Mouse (Mus musculus): Measurements from ENCODE around the gene Gm17657.

Gene Gm17657

GRCm38 (mm10) chr17:29488978-29489970, 60.2 kb downstream of the Gm17657 start:
- DNase-seq (ENCODE audit: low read depth in 1 of 2, low spot score in 2 of 2), result peak in 1 of 2 experiments; percentile 63

- DNase-seq (ENCODE audit: low read depth in 1 of 2, low spot score in 2 of 2), result no peak
Measured at GRCm38 (mm10) chr17:29488257-29488977, 61.0 kb downstream of the Gm17657 start.

- no peak for DNase-seq (ENCODE audit: low read depth in 1 of 2, low spot score in 2 of 2)
Measured at GRCm38 (mm10) chr17:29485336-29486233, 63.9 kb downstream of the Gm17657 start.

- DNase-seq (ENCODE audit: low read depth in 1 of 2, low spot score in 2 of 2), result no peak
Measured at GRCm38 (mm10) chr17:29484431-29484830, 65.0 kb downstream of the Gm17657 start.

GRCm38 (mm10) chr17:29483282-29483681, 66.2 kb downstream of the Gm17657 start:
- no peak for DNase-seq (ENCODE audit: low read depth in 1 of 2, low spot score in 2 of 2)

GRCm38 (mm10) chr17:29482632-29483031, 66.8 kb downstream of the Gm17657 start:
- DNase-seq (ENCODE audit: low read depth in 1 of 2, low spot score in 2 of 2), result no peak

GRCm38 (mm10) chr17:29480256-29480655, 69.2 kb downstream of the Gm17657 start:
- DNase-seq (ENCODE audit: low read depth in 1 of 2, low spot score in 2 of 2), result no peak

GRCm38 (mm10) chr17:29478271-29478670, 71.2 kb downstream of the Gm17657 start:
- peak in 1 of 2 experiments; percentile 30 for DNase-seq (ENCODE audit: low read depth in 1 of 2, low spot score in 2 of 2)

- no peak for DNase-seq (ENCODE audit: low read depth in 1 of 2, low spot score in 2 of 2)
Measured at GRCm38 (mm10) chr17:29477357-29477756, 72.1 kb downstream of the Gm17657 start.

GRCm38 (mm10) chr17:29476461-29476860, 73.0 kb downstream of the Gm17657 start:
- DNase-seq (ENCODE audit: low read depth in 1 of 2, low spot score in 2 of 2), result no peak

GRCm38 (mm10) chr17:29475142-29475541, 74.3 kb downstream of the Gm17657 start:
- DNase-seq (ENCODE audit: low read depth in 1 of 2, low spot score in 2 of 2), result no peak

- DNase-seq (ENCODE audit: low read depth in 1 of 2, low spot score in 2 of 2), result no peak
Measured at GRCm38 (mm10) chr17:29474036-29474435, 75.4 kb downstream of the Gm17657 start.

GRCm38 (mm10) chr17:29473466-29473865, 76.0 kb downstream of the Gm17657 start:
- DNase-seq (ENCODE audit: low read depth in 1 of 2, low spot score in 2 of 2), result no peak

Measured in monocyte, adult 2 months (primary cell).